ENCODE assay signal across 8 mouse cellular contexts in the genomic region with DNA sequence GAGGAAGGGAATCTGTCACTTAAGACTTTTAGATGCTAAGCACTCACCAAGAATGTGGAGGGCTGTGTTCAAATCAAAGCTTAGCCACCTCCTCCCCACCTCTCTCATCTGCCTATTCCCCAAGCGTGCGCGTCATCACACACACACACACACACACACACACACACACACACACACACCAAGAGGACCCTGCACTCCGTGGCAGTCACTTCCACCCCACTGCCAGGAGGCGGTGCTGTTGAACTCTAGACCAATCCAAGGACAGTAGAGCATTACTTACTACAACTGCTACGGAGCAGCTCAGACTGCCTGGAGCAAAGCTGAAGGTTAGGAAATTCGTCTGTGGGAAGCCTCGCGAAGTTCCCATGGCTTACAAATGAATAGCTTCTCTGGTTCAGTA. TPM values are rescaled to one million over a fixed set of nuclear protein-coding genes. Genes with fewer than 3 reads are reported as not detected.
DNase-seq lines count a peak whose midpoint lies in the region; ATAC-seq and TF ChIP-seq lines count a peak whose summit lies in the region.

No protein-coding gene starts in this region.

- H3K9ac ChIP-seq in forebrain, embryonic 14.5 days (ENCODE audit: low read length) = no peak overlapping the region
- H3K9ac ChIP-seq in neural tube, embryonic 13.5 days = no peak overlapping the region

- H3K36me3 ChIP-seq in forebrain, embryonic 14.5 days (ENCODE audit: control insufficient read depth, insufficient read depth, low read length) = no peaks in the 10 kb centered on the region
- no peaks in the 10 kb centered on the region for H3K36me3 ChIP-seq in neural tube, embryonic 13.5 days
- H3K36me3 ChIP-seq in testis, adult 2 months (ENCODE audit: control insufficient read depth, insufficient read depth, low read length) = no peaks in the 10 kb centered on the region

- no peak overlapping the region for H3K27ac ChIP-seq in forebrain, embryonic 14.5 days (ENCODE audit: low read depth, low read length)
- H3K27ac ChIP-seq in neural tube, embryonic 13.5 days (replicated peaks) = no peak overlapping the region
- H3K27ac ChIP-seq in testis, adult 2 months (ENCODE audit: control insufficient read depth, insufficient read depth, low read depth, low read length) = no peak overlapping the region

- no peak overlapping the region for H3K4me2 ChIP-seq in forebrain, embryonic 14.5 days (ENCODE audit: low read length)
- no peak overlapping the region for H3K4me2 ChIP-seq in neural tube, embryonic 13.5 days

- intact Hi-C loops in heart, postnatal 10 days (cut with DNase I) = loop anchor here (5.0 kb wide), 4 partner anchors 128 to 268 kb away; no protein-coding TSS in a partner anchor

- DNase-seq in cerebellum, adult 11 months = peak; percentile 14
- DNase-seq in cerebellum, adult 8-10 months = no peak
- peak; percentile 61 for DNase-seq in forebrain, embryonic 14.5 days (ENCODE audit: low spot score)
- DNase-seq in heart, postnatal 10 days = peak; percentile 91 to 94
- peak; percentile 84 to 90 for DNase-seq in kidney, postnatal 4 days
- peak; percentile 82 for DNase-seq in lung, adult 2 months

- peaks cover 11% of the 10 kb centered on the region; the same call in 1 of the 2 replicates for H3K4me1 ChIP-seq in forebrain, embryonic 14.5 days (ENCODE audit: control insufficient read depth, insufficient read depth, low read length)
- no peaks in the 10 kb centered on the region for H3K4me1 ChIP-seq in lung, adult 2 months (ENCODE audit: control insufficient read depth, insufficient read depth, low read length)
- peaks cover 29% of the 10 kb centered on the region for H3K4me1 ChIP-seq in neural tube, embryonic 13.5 days (replicated peaks)
- peaks cover 9% of the 10 kb centered on the region; the same call in 1 of the 2 replicates for H3K4me1 ChIP-seq in testis, adult 2 months (ENCODE audit: control insufficient read depth, insufficient read depth, low read length)

- no peak overlapping the region for H3K4me3 ChIP-seq in forebrain, embryonic 14.5 days (ENCODE audit: low read depth, low read length)
- H3K4me3 ChIP-seq in lung, adult 2 months (replicated peaks; ENCODE audit: extremely low read depth, low read depth, low read length) = peak overlapping the region; percentile 0
- H3K4me3 ChIP-seq in neural tube, embryonic 13.5 days = no peak overlapping the region
- no peak overlapping the region for H3K4me3 ChIP-seq in testis, adult 2 months (ENCODE audit: control insufficient read depth, low read depth, low read length)

- TF ChIP-seq POLR2A in lung, adult 2 months (IDR thresholded peaks at IDR 0.05; ENCODE audit: borderline replicate concordance, extremely low read depth, low read depth, low read length) = peak; percentile 14; the same call in 1 of the 2 replicates
- no peak for TF ChIP-seq POLR2A in testis, adult 2 months (IDR thresholded peaks at IDR 0.05; ENCODE audit: control insufficient read depth, low read depth, low read length)

- TF ChIP-seq CTCF in lung, adult 2 months (IDR thresholded peaks at IDR 0.05; ENCODE audit: insufficient read depth, low read length) = peak; percentile 92
- peak; percentile 69; the same call in 1 of the 2 replicates for TF ChIP-seq CTCF in testis, adult 2 months (IDR thresholded peaks at IDR 0.05; ENCODE audit: control insufficient read depth, insufficient read depth, insufficient replicate concordance, low read depth, low read length)

- peak; percentile 84 for ATAC-seq in forebrain, embryonic 14.5 days
- ATAC-seq in neural tube, embryonic 13.5 days (ENCODE audit: low read depth) = peak; percentile 62; the same call in 1 of the 2 replicates

- H3K27me3 ChIP-seq in forebrain, embryonic 14.5 days (replicated peaks; ENCODE audit: control insufficient read depth, insufficient read depth, low read length) = peaks cover 35% of the 10 kb centered on the region
- H3K27me3 ChIP-seq in neural tube, embryonic 13.5 days = peaks cover 54% of the 10 kb centered on the region
- no peaks in the 10 kb centered on the region for H3K27me3 ChIP-seq in testis, adult 2 months (ENCODE audit: control insufficient read depth, insufficient read depth, low read length)

- 20% methylated on average over 9 of the region's 9 CpGs for WGBS in forebrain, embryonic 14.5 days
- 2% methylated on average over 9 of the region's 9 CpGs for WGBS in lung, adult 2 months
- 25% methylated on average over 9 of the region's 9 CpGs for WGBS in neural tube, embryonic 13.5 days

- no peaks in the 10 kb centered on the region for H3K9me3 ChIP-seq in forebrain, embryonic 14.5 days (replicated peaks; ENCODE audit: control insufficient read depth, low read length)
- no peaks in the 10 kb centered on the region for H3K9me3 ChIP-seq in neural tube, embryonic 13.5 days

RNA-seq across cellular contexts. Expression of gene Thbd, which starts 1.2 kb away (rescaled TPM):
- polyA plus RNA-seq in forebrain, embryonic 14.5 days (2014; fragmentation: Nextera tagmentation; extraction: Ambion mirVana) = 7.2 and 9.0 TPM in 2 replicates
- 10 to 100 TPM; 54.0 to 55.4 TPM for total RNA-seq in heart, postnatal 10 days (2021)
- polyA plus RNA-seq in lung, adult 2 months (2012; rRNA removed) = 550 and 598 TPM in 2 replicates
- polyA plus RNA-seq in neural tube, embryonic 13.5 days (2015; fragmentation: Nextera tagmentation; extraction: Ambion mirVana) = 8.7 and 10.0 TPM in 2 replicates
- 3.0 and 4.0 TPM in 2 replicates for polyA plus RNA-seq in testis, adult 2 months (2012; rRNA removed)

RNA-seq across cellular contexts. Expression of gene Sstr4, which starts 14.0 kb away (rescaled TPM):
- 1.7 and 2.5 TPM in 2 replicates for polyA plus RNA-seq in forebrain, embryonic 14.5 days (2014; fragmentation: Nextera tagmentation; extraction: Ambion mirVana)
- under 1 TPM; 0.77 to 0.89 TPM for total RNA-seq in heart, postnatal 10 days (2021)
- polyA plus RNA-seq in lung, adult 2 months (2012; rRNA removed) = 8.3 and 10.8 TPM in 2 replicates
- polyA plus RNA-seq in neural tube, embryonic 13.5 days (2015; fragmentation: Nextera tagmentation; extraction: Ambion mirVana) = 1.7 and 2.9 TPM in 2 replicates
- not detected in 2 replicates for polyA plus RNA-seq in testis, adult 2 months (2012; rRNA removed)

RNA-seq across cellular contexts. Expression of gene Cd93, which starts 34.2 kb away (rescaled TPM):
- polyA plus RNA-seq in forebrain, embryonic 14.5 days (2014; fragmentation: Nextera tagmentation; extraction: Ambion mirVana) = 8.5 and 8.6 TPM in 2 replicates
- total RNA-seq in heart, postnatal 10 days (2021) = 100 to 1,000 TPM; 163 to 201 TPM
- polyA plus RNA-seq in lung, adult 2 months (2012; rRNA removed) = 81.8 and 82.1 TPM in 2 replicates
- polyA plus RNA-seq in neural tube, embryonic 13.5 days (2015; fragmentation: Nextera tagmentation; extraction: Ambion mirVana) = 9.2 TPM in 2 replicates
- 0.69 and 0.71 TPM in 2 replicates for polyA plus RNA-seq in testis, adult 2 months (2012; rRNA removed)

Comparison
In these comparisons a context has a peak if more than half of its experiments do, and no peak if none do; other contexts are left out.
1. RNA of gene Thbd, which starts 1.2 kb away (polyA plus RNA-seq): 550 to 598 TPM in lung, adult 2 months; 8.7 to 10.0 TPM in neural tube, embryonic 13.5 days, 7.2 to 9.0 TPM in forebrain, embryonic 14.5 days and 3.0 to 4.0 TPM in testis, adult 2 months; every median in the first group is over 10 times any median in the second.